Mouse (Mus musculus) subcutaneous adipose tissue, adult 2 months (tissue): Measurements from ENCODE around the gene Zpbp. TPM values are rescaled to one million over a fixed set of nuclear protein-coding genes. Genes with fewer than 3 reads are reported as not detected.

Experiments used
- polyA plus RNA-seq: library from polyadenylated mRNA; depleted of rRNA; stranded (reverse); fragments of >200 nt; gene quantifications from 2 replicates; pipeline ENCODE4 v1.2.3, GENCODE M21; 2012; ENCODE audit warnings: low replicate concordance; rRNA removed

The Zpbp gene
- 0.21 and 0.31 TPM in 2 replicates for polyA plus RNA-seq

GRCm38 (mm10) chr11:11461635-11462560 is at the start of gene Zpbp, which contains the start of gene Spata48:
TSS of gene Zpbp (minus strand) at chr11:11462408.
TSS of gene Spata48 (plus strand) at chr11:11462094.

Other genes starting within 250 kb of the Zpbp start
- gene Spata48, start 314 bp downstream of the Zpbp start, polyA plus RNA-seq, result 0.41 TPM in 1 of 2 replicates, not detected in the other
- gene 4930512M02Rik, start 165.4 kb upstream of the Zpbp start, polyA plus RNA-seq, result not detected in 2 replicates
- 12.8 and 13.0 TPM in 2 replicates for gene Ikzf1, start 222.6 kb upstream of the Zpbp start, polyA plus RNA-seq